Mouse (Mus musculus) liver, postnatal 0 days (tissue): ENCODE data around the gene Dcaf11. TPM values are rescaled to one million over a fixed set of nuclear protein-coding genes. Genes with fewer than 3 reads are reported as not detected.

Experiments
- ATAC-seq: fragments of 200-750 bp; cut with Nextera tagmentation; 2 replicates; pipeline ENCODE4 v1.8.0; 2017; ENCODE audit warnings: mild to moderate bottlenecking, moderate library complexity
- DNase-seq: peaks from one replicate; pipeline ENCODE4 v3.0.0-alpha.2; 2016
- H3K27ac ChIP-seq: fragments of 300-500 bp; sonication (generic); 2 replicates; pipeline ENCODE4 v1.5.1; 2014; ENCODE audit warnings: antibody characterized with exemption, moderate library complexity, mild to moderate bottlenecking, low read depth
- H3K27me3 ChIP-seq: fragments of 300-500 bp; sonication (generic); 2 replicates; pipeline ENCODE4 v1.6.1; 2014; ENCODE audit warnings: low read length, control low read depth, mixed read lengths; ENCODE audit not compliant: insufficient read depth
- H3K36me3 ChIP-seq: fragments of 300-500 bp; sonication (generic); replicated peaks from 2 replicates; pipeline ENCODE4 v1.6.1; 2014; ENCODE audit warnings: mild to moderate bottlenecking, control low read depth, low read length, moderate library complexity, mixed read lengths; ENCODE audit not compliant: insufficient read depth
- H3K4me1 ChIP-seq: fragments of 300-500 bp; sonication (generic); 2 replicates; pipeline ENCODE4 v1.6.1; 2014; ENCODE audit warnings: antibody characterized with exemption, mild to moderate bottlenecking, control low read depth; ENCODE audit not compliant: insufficient read depth
- H3K4me2 ChIP-seq: fragments of 300-500 bp; sonication (generic); 2 replicates; pipeline ENCODE4 v1.6.1; 2014; ENCODE audit warnings: low read depth, mild to moderate bottlenecking, low read length, moderate library complexity, mixed read lengths
- H3K4me3 ChIP-seq: fragments of 300-500 bp; sonication (generic); 2 replicates; pipeline ENCODE4 v1.5.1; 2014; ENCODE audit warnings: low read depth, low read length
- H3K9ac ChIP-seq: fragments of 300-500 bp; sonication (generic); replicated peaks from 2 replicates; pipeline ENCODE4 v1.6.1; 2014; ENCODE audit warnings: mild to moderate bottlenecking, moderate library complexity
- H3K9me3 ChIP-seq: fragments of 300-500 bp; sonication (generic); 2 replicates; pipeline ENCODE4 v1.6.1; 2016; ENCODE audit warnings: mild to moderate bottlenecking, control low read depth, low read length, mixed read lengths
- CTCF ChIP-seq: sonication (generic); IDR thresholded peaks from 2 replicates; pipeline ENCODE4 v1.5.1; 2016; ENCODE audit warnings: antibody characterized with exemption, low read depth
- EP300 ChIP-seq: IDR thresholded peaks from 2 replicates; pipeline ENCODE4 v1.6.1; 2016; ENCODE audit warnings: antibody characterized with exemption, low read depth, mild to moderate bottlenecking
- WGBS: fragments of 180-500 bp; shearing (Covaris S2); extraction: QIAGEN DNeasy Blood & Tissue Kit; methylation state at CpG from one replicate; pipeline ENCODE4 v1.1.7; 2014; ENCODE audit not compliant: insufficient replicate concordance; 5-methylcytosine and 5-hydroxymethylcytosine counted together
- polyA plus RNA-seq: library from polyadenylated mRNA; unstranded; fragments of >200 nt; fragmentation: Nextera tagmentation; extraction: Ambion mirVana; gene quantifications from 2 replicates; pipeline ENCODE4 v1.2.1, GENCODE M21; 2015

The Dcaf11 gene
- polyA plus RNA-seq, 1 experiment from 2014 or later: 59.9 TPM

GRCm38 (mm10) chr14:55560202-55561073 is 632 bp downstream of the Dcaf11 start, which contains the start of gene A730061H03Rik:
Gene A730061H03Rik, minus strand, starts transcription at chr14:55560406.
- peaks cover 28% of the 10 kb centered on the region for H3K36me3 ChIP-seq
- H3K9ac ChIP-seq: peak within 1 kb of the TSS; percentile 87
- H3K4me3 ChIP-seq: peak within 1 kb of the TSS; percentile 65
- ATAC-seq: peak; percentile 87
- peak within 1 kb of the TSS; percentile 99 for H3K27ac ChIP-seq
- TF ChIP-seq EP300 (peak; percentile 90), CTCF (no peak)
- under 1% methylated on average over 50 of the region's 51 CpGs for WGBS
- H3K27me3 ChIP-seq: no peaks in the 10 kb centered on the region
- H3K9me3 ChIP-seq: no peaks in the 10 kb centered on the region
- H3K4me1 ChIP-seq: peaks cover 43% of the 10 kb centered on the region
- H3K4me2 ChIP-seq: peak within 1 kb of the TSS; percentile 73
- DNase-seq: peak; percentile 98

GRCm38 (mm10) chr14:55561860-55562259 is 2.1 kb downstream of the Dcaf11 start:
- DNase-seq: no peak
- Histone ChIP-seq H3K4me1 (peaks cover 37% of the 10 kb centered on the region), H3K27ac (peak overlapping the region; percentile 87), H3K4me2 (peak overlapping the region; percentile 73), H3K9me3 (no peaks in the 10 kb centered on the region), H3K4me3 (peak overlapping the region; percentile 65), H3K27me3 (no peaks in the 10 kb centered on the region), H3K36me3 (peaks cover 42% of the 10 kb centered on the region), H3K9ac (peak overlapping the region; percentile 62; the same call in 1 of the 2 replicates)
- 85% methylated on average over 10 of the region's 10 CpGs for WGBS
- TF ChIP-seq CTCF (no peak), EP300 (no peak)
- no peak for ATAC-seq

GRCm38 (mm10) chr14:55563249-55563648 is 3.4 kb downstream of the Dcaf11 start:
- Histone ChIP-seq H3K27me3 (no peaks in the 10 kb centered on the region), H3K27ac (no peak overlapping the region), H3K4me3 (no peak overlapping the region), H3K9me3 (no peaks in the 10 kb centered on the region), H3K36me3 (peaks cover 50% of the 10 kb centered on the region), H3K9ac (no peak overlapping the region), H3K4me1 (peaks cover 26% of the 10 kb centered on the region), H3K4me2 (no peak overlapping the region)
- WGBS: 93% methylated on average over 11 of the region's 11 CpGs
- DNase-seq: no peak
- ATAC-seq: no peak
- TF ChIP-seq EP300 (no peak), CTCF (no peak)

GRCm38 (mm10) chr14:55565748-55566147 is 5.9 kb downstream of the Dcaf11 start:
- H3K27me3 ChIP-seq: no peaks in the 10 kb centered on the region
- no peak overlapping the region for H3K4me2 ChIP-seq
- H3K4me3 ChIP-seq: no peak overlapping the region
- DNase-seq (no peak), ATAC-seq (no peak)
- H3K9me3 ChIP-seq: no peaks in the 10 kb centered on the region
- H3K27ac ChIP-seq: no peak overlapping the region
- WGBS: 78% methylated on average over 3 of the region's 3 CpGs
- TF ChIP-seq CTCF: peak; percentile 43
- no peak for TF ChIP-seq EP300
- H3K36me3 ChIP-seq: peaks cover 66% of the 10 kb centered on the region
- H3K4me1 ChIP-seq: peaks cover 17% of the 10 kb centered on the region
- no peak overlapping the region for H3K9ac ChIP-seq

GRCm38 (mm10) chr14:55567496-55567895 is 7.7 kb downstream of the Dcaf11 start:
- TF ChIP-seq CTCF (no peak), EP300 (no peak)
- ATAC-seq (no peak), DNase-seq (no peak)
- WGBS: 75% methylated on average over 3 of the region's 3 CpGs
- H3K9me3 ChIP-seq: no peaks in the 10 kb centered on the region
- no peak overlapping the region for H3K4me3 ChIP-seq
- H3K9ac ChIP-seq: no peak overlapping the region
- H3K36me3 ChIP-seq: peaks cover 66% of the 10 kb centered on the region
- peaks cover 3% of the 10 kb centered on the region; the same call in 1 of the 2 replicates for H3K4me1 ChIP-seq
- no peak overlapping the region for H3K4me2 ChIP-seq
- H3K27me3 ChIP-seq: no peaks in the 10 kb centered on the region
- H3K27ac ChIP-seq: no peak overlapping the region

GRCm38 (mm10) chr14:55570588-55570987 is 10.8 kb downstream of the Dcaf11 start:
- Histone ChIP-seq H3K4me1 (peaks cover 4% of the 10 kb centered on the region; the same call in 1 of the 2 replicates), H3K4me3 (no peak overlapping the region), H3K9me3 (no peaks in the 10 kb centered on the region), H3K9ac (no peak overlapping the region), H3K4me2 (no peak overlapping the region), H3K27me3 (no peaks in the 10 kb centered on the region), H3K36me3 (peaks cover 37% of the 10 kb centered on the region), H3K27ac (peak overlapping the region; percentile 16; the same call in 1 of the 2 replicates)
- DNase-seq: no peak
- TF ChIP-seq CTCF: no peak
- no peak for TF ChIP-seq EP300
- ATAC-seq: no peak
- WGBS: 59% methylated on average over 2 of the region's 2 CpGs
